Mouse (Mus musculus) megakaryocyte, embryonic 14.5 days (primary cell): Measurements from ENCODE around the gene Pik3ca.

Experiments used
- FLI1 ChIP-seq: IDR thresholded peaks from 2 replicates; pipeline ENCODE4 v1.6.1; 2012; ENCODE audit warnings: low read length, inconsistent platforms, mixed read lengths
- GATA1 ChIP-seq: IDR thresholded peaks from 3 replicates; pipeline ENCODE4 v1.6.1; 2012; ENCODE audit warnings: mixed read lengths, low read length, inconsistent platforms, borderline replicate concordance

- TF ChIP-seq GATA1 (no peak), FLI1 (no peak)
Observed at GRCm38 (mm10) chr3:32415370-32416309, 18.2 kb downstream of the Pik3ca start.
